Mouse (Mus musculus) limb, embryonic 11.5 days (tissue): ENCODE measurements around the gene Nfe2l2. TPM values are rescaled to one million over a fixed set of nuclear protein-coding genes. Genes with fewer than 3 reads are reported as not detected.

Source experiments
- ATAC-seq: fragments of 200-750 bp; cut with Nextera tagmentation; 2 replicates; pipeline ENCODE4 v1.8.0; 2017; ENCODE audit warnings: low read depth; ENCODE audit not compliant: insufficient number of reproducible peaks, low FRiP score, low TSS enrichment
- DNase-seq: peaks from one replicate; pipeline ENCODE4 v3.0.0-alpha.2; 2015; ENCODE audit warnings: low spot score
- H3K27ac ChIP-seq: fragments of 300-500 bp; sonication (generic); replicated peaks from 2 replicates; pipeline ENCODE4 v1.5.1; 2014; ENCODE audit warnings: low read depth, mild to moderate bottlenecking, low read length
- H3K27me3 ChIP-seq: fragments of 300-500 bp; sonication (generic); 2 replicates; pipeline ENCODE4 v1.6.1; 2014; ENCODE audit warnings: mild to moderate bottlenecking, low read length, mixed read lengths; ENCODE audit not compliant: control insufficient read depth, insufficient read depth
- H3K36me3 ChIP-seq: fragments of 300-500 bp; sonication (generic); 2 replicates; pipeline ENCODE4 v1.6.1; 2014; ENCODE audit warnings: mild to moderate bottlenecking, low read length, moderate library complexity, mixed read lengths; ENCODE audit not compliant: control insufficient read depth, insufficient read depth
- H3K4me1 ChIP-seq: fragments of 300-500 bp; sonication (generic); 2 replicates; pipeline ENCODE4 v1.6.1; 2014; ENCODE audit warnings: low read length, mixed read lengths; ENCODE audit not compliant: control insufficient read depth, insufficient read depth
- H3K4me2 ChIP-seq: fragments of 300-500 bp; sonication (generic); 2 replicates; pipeline ENCODE4 v1.6.1; 2014; ENCODE audit warnings: low read depth, mild to moderate bottlenecking, moderate library complexity; ENCODE audit not compliant: severe bottlenecking
- H3K4me3 ChIP-seq: fragments of 300-500 bp; sonication (generic); 2 replicates; pipeline ENCODE4 v1.5.1; 2014; ENCODE audit warnings: low read depth, low read length
- H3K9ac ChIP-seq: fragments of 300-500 bp; sonication (generic); 2 replicates; pipeline ENCODE4 v1.6.1; 2014; ENCODE audit warnings: mild to moderate bottlenecking, low read length
- H3K9me3 ChIP-seq: fragments of 300-500 bp; sonication (generic); 2 replicates; pipeline ENCODE4 v1.6.1; 2016; ENCODE audit warnings: low read length; ENCODE audit not compliant: control insufficient read depth
- WGBS: fragments of 180-500 bp; shearing (Covaris S2); extraction: QIAGEN DNeasy Blood & Tissue Kit; methylation state at CpG from one replicate; pipeline ENCODE4 v1.1.7; 2014; 5-methylcytosine and 5-hydroxymethylcytosine counted together
- polyA plus RNA-seq: library from polyadenylated mRNA; unstranded; fragments of >200 nt; fragmentation: Nextera tagmentation; extraction: Ambion mirVana; gene quantifications from 2 replicates; pipeline ENCODE4 v1.2.1, GENCODE M21; 2014

Nfe2l2 gene
- polyA plus RNA-seq, 1 experiment from 2014 or later: 45.3 TPM

DNA sequence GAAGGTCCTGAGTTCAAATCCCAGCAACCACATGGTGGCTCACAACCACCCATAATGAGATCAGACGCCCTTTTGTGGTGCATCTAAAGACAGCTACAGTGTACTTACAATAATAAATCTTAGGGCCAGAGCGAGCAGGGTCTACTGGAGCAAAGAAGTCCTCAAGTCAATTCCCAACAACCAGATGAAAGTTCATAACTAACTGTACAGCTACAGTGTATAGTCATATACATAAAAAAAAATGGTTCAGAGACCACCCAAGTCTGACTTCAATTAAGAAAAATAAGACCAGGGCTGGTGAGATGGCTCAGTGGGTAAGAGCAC lies 33.1 kb downstream of the Nfe2l2 start:
- Histone ChIP-seq H3K4me3 (no peak overlapping the region), H3K9me3 (no peaks in the 10 kb centered on the region), H3K27me3 (no peaks in the 10 kb centered on the region), H3K36me3 (peaks cover 2% of the 10 kb centered on the region; the same call in 1 of the 2 replicates), H3K9ac (no peak overlapping the region), H3K4me2 (no peak overlapping the region), H3K27ac (no peak overlapping the region), H3K4me1 (no peaks in the 10 kb centered on the region)
- no peak for DNase-seq
- WGBS: 85% methylated on average over 2 of the region's 2 CpGs
- ATAC-seq: no peak

DNA sequence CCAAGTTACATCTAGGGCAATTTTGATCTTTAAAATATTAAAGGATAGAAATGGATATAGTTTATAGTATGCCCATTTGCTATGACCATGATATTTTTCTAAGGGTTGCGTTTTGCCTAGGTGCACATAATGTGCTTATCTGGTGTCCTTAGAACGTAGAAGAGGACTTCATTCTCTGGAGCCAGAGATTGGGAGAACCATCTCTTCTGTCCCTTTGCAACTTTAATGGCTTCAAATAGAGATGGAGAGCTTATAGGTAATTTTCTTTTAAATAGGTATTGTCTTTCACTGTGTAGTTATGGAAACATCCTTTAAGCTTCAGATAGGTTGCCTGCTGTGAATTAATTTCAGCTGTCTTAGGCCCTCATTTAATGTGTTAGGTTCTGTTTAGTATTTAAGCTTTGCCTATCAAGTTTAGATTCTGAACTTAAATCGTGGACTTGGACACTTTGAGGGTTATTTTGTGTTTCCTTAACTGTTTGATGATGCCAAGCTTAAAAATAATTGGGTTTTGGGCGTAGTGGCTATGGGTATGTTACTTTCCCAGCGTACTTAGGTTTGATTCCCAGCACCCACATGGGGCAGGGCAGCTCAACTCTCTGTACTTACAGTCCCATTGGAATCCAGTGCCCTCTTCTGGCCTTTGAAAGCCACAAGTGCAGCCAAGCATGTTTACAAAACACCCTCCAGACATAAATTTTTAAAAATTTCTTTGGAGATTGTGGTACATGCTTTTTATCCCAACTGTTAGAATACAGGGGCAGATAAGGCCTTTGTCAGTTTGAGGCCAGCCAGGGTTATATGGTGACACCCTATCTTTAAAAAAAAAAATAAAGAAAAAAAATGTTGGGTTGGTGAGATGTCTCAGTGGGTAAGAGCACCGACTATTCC lies 33.8 kb downstream of the Nfe2l2 start:
- ATAC-seq (no peak), DNase-seq (no peak)
- no peak overlapping the region for H3K9ac ChIP-seq
- WGBS: 87% methylated on average over 6 of the region's 6 CpGs
- H3K27me3 ChIP-seq: no peaks in the 10 kb centered on the region
- no peaks in the 10 kb centered on the region for H3K4me1 ChIP-seq
- H3K4me3 ChIP-seq: no peak overlapping the region
- H3K4me2 ChIP-seq: no peak overlapping the region
- no peak overlapping the region for H3K27ac ChIP-seq
- H3K36me3 ChIP-seq: peaks cover 2% of the 10 kb centered on the region; the same call in 1 of the 2 replicates
- H3K9me3 ChIP-seq: no peaks in the 10 kb centered on the region

DNA sequence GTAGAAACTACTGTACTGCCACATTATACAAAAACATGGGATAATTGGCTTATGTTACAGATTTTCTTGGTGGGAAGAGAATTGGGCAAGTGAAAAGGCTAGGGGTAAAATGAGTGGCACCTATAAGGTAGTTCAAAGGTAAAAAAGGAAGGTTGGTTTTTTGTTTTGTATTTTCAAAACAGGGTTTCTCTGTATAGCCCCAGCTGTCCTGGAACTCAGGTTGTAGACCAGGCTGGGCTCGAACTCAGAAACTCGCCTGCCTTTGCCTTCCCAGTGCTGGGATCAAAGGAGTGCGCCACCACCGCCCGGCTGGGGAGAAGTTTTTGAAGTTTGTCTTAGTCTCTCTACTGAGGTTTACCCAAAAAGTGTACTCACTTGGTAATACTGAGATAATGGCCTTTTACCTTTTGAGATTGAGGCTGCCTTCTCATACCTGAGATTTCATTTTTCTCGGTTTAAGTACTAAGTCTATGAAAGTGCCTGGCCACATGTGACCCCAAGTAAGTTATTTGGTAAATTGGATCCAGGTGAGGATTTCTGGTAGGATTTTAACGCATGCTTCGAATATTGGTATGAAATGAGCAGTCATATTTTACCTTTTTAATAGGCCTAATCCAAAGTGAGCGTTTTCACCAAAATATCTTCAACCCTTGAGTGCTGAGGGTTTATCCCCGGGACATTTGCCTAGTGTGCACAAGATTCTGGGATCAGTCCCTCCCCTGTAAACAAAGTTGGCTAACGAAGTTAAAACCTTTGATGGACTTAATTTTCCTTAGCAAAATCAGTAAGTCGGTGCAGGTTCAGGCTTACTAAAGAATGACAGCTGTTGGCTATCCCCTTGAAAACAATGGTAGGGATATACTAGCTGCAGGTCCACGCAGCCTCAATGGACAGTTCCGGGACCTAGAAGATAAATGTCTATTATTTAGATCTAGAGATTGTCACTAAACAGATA lies 34.7 kb downstream of the Nfe2l2 start:
- no peak overlapping the region for H3K4me3 ChIP-seq
- DNase-seq: peak; percentile 77
- H3K36me3 ChIP-seq: no peaks in the 10 kb centered on the region
- no peak overlapping the region for H3K9ac ChIP-seq
- no peak overlapping the region for H3K4me2 ChIP-seq
- H3K4me1 ChIP-seq: no peaks in the 10 kb centered on the region
- H3K27me3 ChIP-seq: no peaks in the 10 kb centered on the region
- H3K9me3 ChIP-seq: no peaks in the 10 kb centered on the region
- H3K27ac ChIP-seq: no peak overlapping the region
- no peak; the same call in 1 of the 2 replicates for ATAC-seq
- WGBS: 32% methylated on average over 14 of the region's 14 CpGs

DNA sequence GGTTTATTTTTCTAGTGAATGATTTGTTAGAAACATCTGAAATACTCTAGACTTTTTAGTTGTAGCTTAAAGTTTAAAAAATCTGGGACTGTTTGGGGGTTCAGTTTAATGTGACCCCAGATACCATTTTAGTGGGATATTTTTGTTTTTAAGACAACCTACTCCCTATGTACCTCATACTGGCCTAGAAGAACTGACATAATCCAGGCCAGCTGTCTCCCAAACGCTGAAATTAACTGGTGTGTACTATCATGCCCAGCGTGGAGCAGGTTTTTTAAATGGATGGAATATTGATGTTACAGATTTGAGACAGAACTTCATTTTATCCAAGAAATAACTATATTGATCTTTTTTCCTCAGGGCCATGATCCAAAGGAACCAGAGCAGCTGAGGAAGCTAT lies 43.3 kb downstream of the Nfe2l2 start:
- no peaks in the 10 kb centered on the region for H3K9me3 ChIP-seq
- no peaks in the 10 kb centered on the region for H3K27me3 ChIP-seq
- peak overlapping the region; percentile 96 for H3K4me3 ChIP-seq
- no peak overlapping the region for H3K27ac ChIP-seq
- no peak overlapping the region; the same call in 1 of the 2 replicates for H3K9ac ChIP-seq
- 39% methylated on average over 2 of the region's 2 CpGs for WGBS
- ATAC-seq (no peak), DNase-seq (peak; percentile 19)
- H3K4me2 ChIP-seq: peak overlapping the region; percentile 78
- peaks cover 5% of the 10 kb centered on the region for H3K36me3 ChIP-seq
- H3K4me1 ChIP-seq: peaks cover 14% of the 10 kb centered on the region

DNA sequence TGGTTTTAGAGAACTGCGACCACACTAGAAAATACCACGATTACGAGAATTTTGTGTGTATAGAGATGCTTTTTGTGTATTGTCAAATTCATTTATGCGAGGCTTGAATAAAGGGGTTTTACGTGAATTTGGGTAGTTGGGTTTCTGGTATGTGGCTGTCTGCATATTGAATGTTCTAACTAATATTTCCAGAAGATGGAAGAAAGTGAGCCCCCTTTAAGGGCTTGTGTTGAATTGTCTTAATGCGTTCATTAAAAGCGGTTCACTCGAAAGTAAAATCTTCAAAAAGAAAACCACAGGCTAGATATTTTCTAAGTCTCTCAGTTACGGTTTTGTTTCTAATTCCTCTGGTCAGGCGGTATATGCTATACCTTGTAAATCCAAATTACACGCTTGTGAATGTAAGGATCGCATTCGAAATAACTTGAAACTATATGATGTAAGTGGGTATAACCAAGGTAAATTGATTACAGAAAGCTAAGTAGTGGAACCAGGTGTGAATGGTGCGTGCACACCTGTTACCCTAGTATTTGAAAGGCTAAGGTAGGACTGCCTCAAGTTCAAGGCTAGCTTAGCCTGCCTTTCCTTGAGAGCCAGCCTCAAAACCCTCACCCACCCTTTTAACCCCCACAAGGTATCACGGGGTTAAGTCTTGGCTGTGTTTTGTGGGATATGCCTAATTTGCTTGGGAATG lies 44.0 kb downstream of the Nfe2l2 start:
- peak overlapping the region; percentile 96 for H3K4me3 ChIP-seq
- H3K9ac ChIP-seq: peak overlapping the region; percentile 100
- no peaks in the 10 kb centered on the region for H3K9me3 ChIP-seq
- ATAC-seq: no peak
- DNase-seq: peak; percentile 25
- no peaks in the 10 kb centered on the region for H3K27me3 ChIP-seq
- H3K4me2 ChIP-seq: peak overlapping the region; percentile 78
- WGBS: 4% methylated on average over 15 of the region's 15 CpGs
- H3K36me3 ChIP-seq: peaks cover 5% of the 10 kb centered on the region
- peaks cover 14% of the 10 kb centered on the region for H3K4me1 ChIP-seq
- peak overlapping the region; percentile 98 for H3K27ac ChIP-seq

DNA sequence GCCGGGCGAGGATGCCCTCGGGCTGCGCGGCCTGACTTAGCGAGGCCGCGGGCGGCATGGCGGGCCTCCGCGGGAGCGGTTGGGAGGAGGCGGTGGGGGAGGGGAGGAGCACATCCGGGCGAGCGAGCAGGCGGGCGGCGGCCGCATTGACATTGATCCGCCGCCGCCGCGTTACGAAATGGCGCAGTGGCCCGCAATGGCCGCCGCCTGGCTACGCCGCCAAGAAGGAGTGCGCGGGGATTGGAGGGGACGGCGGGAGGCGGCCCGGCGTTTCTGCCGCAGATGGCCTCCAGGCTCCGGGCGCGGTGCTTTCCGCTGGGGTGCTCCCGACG lies 44.8 kb downstream of the Nfe2l2 start:
- under 1% methylated on average over 46 of the region's 47 CpGs for WGBS
- DNase-seq (peak; percentile 91), ATAC-seq (peak; percentile 61)
- Histone ChIP-seq H3K4me1 (peaks cover 14% of the 10 kb centered on the region), H3K4me3 (peak overlapping the region; percentile 96), H3K4me2 (peak overlapping the region; percentile 78; the same call in 1 of the 2 replicates), H3K9me3 (no peaks in the 10 kb centered on the region), H3K36me3 (peaks cover 5% of the 10 kb centered on the region), H3K9ac (peak overlapping the region; percentile 100), H3K27me3 (no peaks in the 10 kb centered on the region), H3K27ac (peak overlapping the region; percentile 98)

DNA sequence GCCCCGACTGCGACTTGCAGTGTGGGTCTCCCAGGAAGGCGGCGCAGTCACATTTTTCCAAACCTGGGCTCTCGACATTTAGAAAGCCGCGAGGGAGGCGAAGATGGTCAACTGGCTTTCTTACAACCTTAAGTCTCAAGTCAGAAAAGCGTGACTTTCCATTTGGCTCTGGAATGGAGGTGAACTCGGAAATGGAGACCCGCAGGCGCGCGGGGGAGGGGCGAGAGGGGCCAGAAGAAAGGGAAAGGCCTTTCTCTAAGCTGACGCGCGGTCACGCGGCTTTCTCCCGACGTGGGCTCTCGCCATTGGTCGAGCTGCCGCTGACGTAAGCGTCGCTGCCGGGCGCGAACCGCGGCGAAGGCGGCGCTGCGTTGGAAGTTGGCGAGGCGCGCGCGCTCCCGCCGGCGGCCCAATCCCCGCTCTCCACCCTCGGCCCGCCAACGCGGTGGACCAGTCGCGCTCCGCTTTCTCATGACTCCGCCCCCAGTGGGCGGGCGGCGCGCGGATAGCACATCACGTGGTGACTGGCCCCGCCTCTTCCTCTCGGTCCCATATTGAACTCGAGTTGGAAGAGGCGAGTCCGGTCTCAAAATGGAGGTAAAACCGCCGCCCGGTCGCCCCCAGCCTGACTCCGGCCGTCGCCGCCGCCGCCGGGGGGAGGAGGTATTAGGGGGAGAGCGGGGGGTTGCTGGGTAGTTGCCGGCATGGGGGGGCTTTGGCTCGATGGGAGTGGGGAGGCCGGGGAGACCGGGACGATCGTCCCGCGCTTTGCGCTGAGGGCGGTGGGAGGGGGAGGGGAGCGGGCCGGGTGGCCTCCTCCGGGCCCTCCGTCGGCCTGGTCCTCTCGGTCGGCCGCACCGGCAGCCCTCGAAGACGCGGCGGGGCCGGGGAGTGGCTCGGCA lies 45.5 kb downstream of the Nfe2l2 start, which contains the start of gene Hnrnpa3:
Hnrnpa3 (plus strand) TSS at position 535 of the 902 bp plus-strand sequence.
- Histone ChIP-seq H3K36me3 (peaks cover 5% of the 10 kb centered on the region), H3K27me3 (no peaks in the 10 kb centered on the region), H3K4me1 (peaks cover 14% of the 10 kb centered on the region), H3K27ac (peak within 1 kb of the TSS; percentile 98), H3K9me3 (no peaks in the 10 kb centered on the region), H3K4me2 (peak within 1 kb of the TSS; percentile 78), H3K9ac (peak within 1 kb of the TSS; percentile 100), H3K4me3 (peak within 1 kb of the TSS; percentile 96)
- under 1% methylated on average over 75 of the region's 102 CpGs for WGBS
- ATAC-seq (peak; percentile 94), DNase-seq (peak; percentile 99)
